Mouse (Mus musculus): ENCODE data around the gene Phc3. TPM values are rescaled to one million over a fixed set of nuclear protein-coding genes. Genes with fewer than 3 reads are reported as not detected.

The Phc3 gene
- 62.1 and 75.8 TPM in 2 replicates for polyA plus RNA-seq (2012; rRNA removed)

DNA sequence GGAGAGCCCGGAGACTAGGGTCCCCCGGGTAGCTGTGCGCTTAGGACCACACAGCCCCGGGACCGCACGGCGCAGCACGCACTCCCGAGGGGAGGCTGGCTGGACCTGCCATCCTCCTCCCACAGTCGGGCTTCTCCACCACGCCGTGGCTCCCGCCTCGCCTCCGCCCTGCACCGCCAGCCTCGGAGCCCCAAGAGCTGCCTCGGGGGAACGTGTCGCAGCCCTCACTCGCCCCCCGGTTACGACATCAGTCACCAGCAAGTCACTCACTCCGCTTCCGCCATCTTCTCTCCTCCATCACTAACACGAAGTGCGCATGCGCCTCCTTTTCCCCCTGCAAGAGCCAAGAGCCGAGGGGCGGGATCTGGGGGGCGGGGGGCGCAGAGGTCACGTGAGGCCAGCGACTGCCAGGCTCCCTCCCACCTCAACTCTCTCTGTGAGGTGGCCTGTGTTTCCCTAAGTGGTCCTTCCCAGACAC, at the start of gene Phc3:
Phc3 (minus strand) TSS at position 312 of the 478 bp plus-strand sequence.
- Histone ChIP-seq H3K4me3 (ENCODE audit: control insufficient read depth, insufficient read depth, low read length) (peak within 1 kb of the TSS; percentile 60), H3K27ac (ENCODE audit: control insufficient read depth, insufficient read depth, low read length) (peak within 1 kb of the TSS; percentile 7; the same call in 1 of the 2 replicates), H3K36me3 (ENCODE audit: control insufficient read depth, insufficient read depth, low read length) (peaks cover 10% of the 10 kb centered on the region; the same call in 1 of the 2 replicates), H3K27me3 (ENCODE audit: control insufficient read depth, insufficient read depth, low read length) (no peaks in the 10 kb centered on the region), H3K4me1 (replicated peaks; ENCODE audit: control insufficient read depth, insufficient read depth, low read length) (peaks cover 5% of the 10 kb centered on the region)
- peak; percentile 91 for DNase-seq
- under 1% methylated on average over 34 of the region's 34 CpGs for WGBS
- no peak for TF ChIP-seq CTCF (IDR thresholded peaks at IDR 0.05; ENCODE audit: borderline replicate concordance, control insufficient read depth, extremely low read depth, insufficient read depth, low read length, poor library complexity)
- peak; percentile 74; the same call in 1 of the 2 replicates for TF ChIP-seq POLR2A (IDR thresholded peaks at IDR 0.05; ENCODE audit: control insufficient read depth, extremely low read depth, insufficient read depth, low read length, poor library complexity)

DNA sequence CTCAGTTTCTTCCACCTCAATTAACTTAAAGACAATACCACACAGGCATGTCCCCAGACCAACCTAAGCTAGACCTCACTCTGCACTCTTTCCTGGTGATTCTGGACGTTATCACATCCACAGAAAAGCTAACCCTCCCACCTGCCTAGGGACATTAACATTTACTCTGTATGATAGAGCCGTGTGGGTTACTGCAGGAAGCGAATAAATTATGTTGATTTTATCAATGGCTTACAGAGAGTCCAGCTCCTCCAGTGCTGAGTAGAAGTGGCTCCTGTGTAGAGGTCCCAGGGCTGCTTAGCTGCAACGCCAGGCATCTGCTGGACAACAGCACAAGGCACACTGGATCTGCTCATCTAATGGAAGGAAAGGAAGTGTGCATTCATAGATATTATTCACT, 48.4 kb upstream of the Phc3 start:
- Histone ChIP-seq H3K4me3 (ENCODE audit: control insufficient read depth, insufficient read depth, low read length) (no peak overlapping the region), H3K4me1 (replicated peaks; ENCODE audit: control insufficient read depth, insufficient read depth, low read length) (peaks cover 4% of the 10 kb centered on the region; the same call in 1 of the 2 replicates), H3K27me3 (ENCODE audit: control insufficient read depth, insufficient read depth, low read length) (no peaks in the 10 kb centered on the region), H3K36me3 (ENCODE audit: control insufficient read depth, insufficient read depth, low read length) (no peaks in the 10 kb centered on the region), H3K27ac (ENCODE audit: control insufficient read depth, insufficient read depth, low read length) (no peak overlapping the region)
- WGBS = 87% methylated on average over 4 of the region's 4 CpGs
- no peak for DNase-seq
- TF ChIP-seq CTCF (IDR thresholded peaks at IDR 0.05; ENCODE audit: borderline replicate concordance, control insufficient read depth, extremely low read depth, insufficient read depth, low read length, poor library complexity) (no peak), POLR2A (IDR thresholded peaks at IDR 0.05; ENCODE audit: control insufficient read depth, extremely low read depth, insufficient read depth, low read length, poor library complexity) (no peak)

DNA sequence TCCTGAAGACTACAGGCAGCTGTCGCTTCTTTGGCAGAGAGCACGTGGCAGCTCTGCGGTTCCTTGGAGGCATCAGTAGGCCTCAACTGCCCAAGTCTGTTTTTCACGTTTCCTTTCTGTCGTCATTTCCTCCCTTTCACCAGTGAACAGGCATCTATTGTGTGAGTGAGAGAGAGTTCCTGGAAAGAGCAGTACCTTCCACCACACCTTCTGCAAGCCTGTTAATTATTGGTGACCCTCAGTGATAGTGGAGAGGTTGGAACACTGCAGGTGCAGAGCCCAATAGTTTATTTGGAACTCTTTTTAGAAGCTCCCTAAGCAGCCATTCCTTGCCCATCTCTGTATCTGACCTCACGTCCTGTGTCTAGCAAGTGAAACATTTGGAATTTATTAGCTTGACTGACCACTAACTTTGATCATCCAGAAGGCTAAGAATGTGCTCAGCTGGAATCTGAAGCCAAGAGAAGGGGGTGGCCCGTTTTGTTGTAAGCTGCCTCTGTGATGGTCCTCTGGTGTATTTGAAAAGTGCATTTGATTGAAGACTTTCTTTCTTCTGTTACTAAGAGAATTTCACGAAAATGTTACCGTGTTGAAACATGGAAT, 47.5 kb upstream of the Phc3 start:
- WGBS = 75% methylated on average over 9 of the region's 9 CpGs
- Histone ChIP-seq H3K36me3 (ENCODE audit: control insufficient read depth, insufficient read depth, low read length) (no peaks in the 10 kb centered on the region), H3K4me3 (ENCODE audit: control insufficient read depth, insufficient read depth, low read length) (no peak overlapping the region), H3K4me1 (replicated peaks; ENCODE audit: control insufficient read depth, insufficient read depth, low read length) (peaks cover 4% of the 10 kb centered on the region; the same call in 1 of the 2 replicates), H3K27me3 (ENCODE audit: control insufficient read depth, insufficient read depth, low read length) (no peaks in the 10 kb centered on the region), H3K27ac (ENCODE audit: control insufficient read depth, insufficient read depth, low read length) (no peak overlapping the region)
- TF ChIP-seq POLR2A (IDR thresholded peaks at IDR 0.05; ENCODE audit: control insufficient read depth, extremely low read depth, insufficient read depth, low read length, poor library complexity) (no peak), CTCF (IDR thresholded peaks at IDR 0.05; ENCODE audit: borderline replicate concordance, control insufficient read depth, extremely low read depth, insufficient read depth, low read length, poor library complexity) (no peak)
- no peak for DNase-seq

DNA sequence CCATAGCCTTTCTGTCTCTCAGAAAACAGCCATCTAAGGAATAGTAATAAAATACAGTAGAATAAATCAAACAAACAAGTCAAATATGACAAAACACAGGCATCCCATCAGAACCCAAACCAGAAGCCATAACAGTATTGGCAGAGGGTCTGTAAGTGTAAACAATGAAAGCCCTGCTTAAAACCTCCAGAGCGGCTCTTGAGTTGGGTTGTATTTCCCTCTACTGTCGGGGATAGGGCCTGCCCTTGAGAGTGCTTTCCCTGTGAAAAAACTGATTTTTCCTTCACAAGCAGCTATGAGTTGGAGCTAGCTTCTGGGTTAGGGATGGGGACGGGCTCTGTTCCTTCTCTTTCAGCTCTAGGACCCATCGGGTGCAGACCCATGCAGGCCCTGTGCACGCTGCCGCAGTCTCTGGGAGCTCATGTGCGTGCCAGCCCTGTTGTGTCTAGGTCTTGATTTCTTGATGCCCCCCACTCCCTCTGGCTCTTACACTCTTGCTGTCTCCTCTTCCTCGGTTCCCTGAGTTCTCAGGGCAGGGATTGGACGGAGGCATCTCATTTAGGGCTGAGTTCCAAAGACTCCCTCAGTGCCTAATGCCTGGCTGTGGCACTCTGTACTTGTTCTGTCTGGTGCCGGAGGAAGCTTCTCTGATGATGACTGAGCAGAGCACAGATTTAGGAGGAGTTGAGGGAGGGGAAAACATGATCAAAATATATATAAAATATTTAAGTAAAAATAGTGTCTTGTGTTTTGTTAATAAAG, 46.6 kb upstream of the Phc3 start:
- no peak overlapping the region for H3K27ac ChIP-seq (ENCODE audit: control insufficient read depth, insufficient read depth, low read length)
- DNase-seq = no peak

DNA sequence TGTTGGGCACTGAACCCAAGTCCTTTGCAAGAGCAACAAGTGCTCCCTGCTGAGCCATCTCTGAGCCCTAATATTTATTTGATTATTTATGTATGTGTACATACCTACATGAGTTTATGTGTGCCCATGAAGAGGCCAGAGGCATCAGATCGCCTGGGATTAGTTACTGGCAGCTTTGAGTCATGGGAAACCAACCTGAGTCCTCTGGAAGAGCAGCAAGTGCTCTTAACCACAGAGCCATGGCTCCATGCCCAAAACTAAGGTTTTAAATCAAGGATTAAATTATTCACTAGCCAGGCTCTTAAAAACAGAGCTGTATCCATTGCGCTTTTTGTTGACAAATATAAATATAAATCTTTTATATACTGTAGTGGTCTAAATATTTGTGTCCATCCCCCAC, 45.2 kb upstream of the Phc3 start:
- Histone ChIP-seq H3K27ac (ENCODE audit: control insufficient read depth, insufficient read depth, low read length) (no peak overlapping the region), H3K27me3 (ENCODE audit: control insufficient read depth, insufficient read depth, low read length) (no peaks in the 10 kb centered on the region), H3K4me3 (ENCODE audit: control insufficient read depth, insufficient read depth, low read length) (no peak overlapping the region), H3K36me3 (ENCODE audit: control insufficient read depth, insufficient read depth, low read length) (no peaks in the 10 kb centered on the region), H3K4me1 (replicated peaks; ENCODE audit: control insufficient read depth, insufficient read depth, low read length) (peaks cover 4% of the 10 kb centered on the region; the same call in 1 of the 2 replicates)
- TF ChIP-seq POLR2A (IDR thresholded peaks at IDR 0.05; ENCODE audit: control insufficient read depth, extremely low read depth, insufficient read depth, low read length, poor library complexity) (no peak), CTCF (IDR thresholded peaks at IDR 0.05; ENCODE audit: borderline replicate concordance, control insufficient read depth, extremely low read depth, insufficient read depth, low read length, poor library complexity) (no peak)
- no peak for DNase-seq
- 85% methylated on average over 2 of the region's 2 CpGs for WGBS

More for the DNA sequence above, 46.6 kb upstream of the Phc3 start:
- Histone ChIP-seq H3K27me3 (ENCODE audit: control insufficient read depth, insufficient read depth, low read length) (no peaks in the 10 kb centered on the region), H3K4me3 (ENCODE audit: control insufficient read depth, insufficient read depth, low read length) (no peak overlapping the region), H3K4me1 (replicated peaks; ENCODE audit: control insufficient read depth, insufficient read depth, low read length) (peaks cover 4% of the 10 kb centered on the region; the same call in 1 of the 2 replicates), H3K36me3 (ENCODE audit: control insufficient read depth, insufficient read depth, low read length) (no peaks in the 10 kb centered on the region)
- TF ChIP-seq POLR2A (IDR thresholded peaks at IDR 0.05; ENCODE audit: control insufficient read depth, extremely low read depth, insufficient read depth, low read length, poor library complexity) (no peak), CTCF (IDR thresholded peaks at IDR 0.05; ENCODE audit: borderline replicate concordance, control insufficient read depth, extremely low read depth, insufficient read depth, low read length, poor library complexity) (no peak)
- 95% methylated on average over 10 of the region's 10 CpGs for WGBS

DNA sequence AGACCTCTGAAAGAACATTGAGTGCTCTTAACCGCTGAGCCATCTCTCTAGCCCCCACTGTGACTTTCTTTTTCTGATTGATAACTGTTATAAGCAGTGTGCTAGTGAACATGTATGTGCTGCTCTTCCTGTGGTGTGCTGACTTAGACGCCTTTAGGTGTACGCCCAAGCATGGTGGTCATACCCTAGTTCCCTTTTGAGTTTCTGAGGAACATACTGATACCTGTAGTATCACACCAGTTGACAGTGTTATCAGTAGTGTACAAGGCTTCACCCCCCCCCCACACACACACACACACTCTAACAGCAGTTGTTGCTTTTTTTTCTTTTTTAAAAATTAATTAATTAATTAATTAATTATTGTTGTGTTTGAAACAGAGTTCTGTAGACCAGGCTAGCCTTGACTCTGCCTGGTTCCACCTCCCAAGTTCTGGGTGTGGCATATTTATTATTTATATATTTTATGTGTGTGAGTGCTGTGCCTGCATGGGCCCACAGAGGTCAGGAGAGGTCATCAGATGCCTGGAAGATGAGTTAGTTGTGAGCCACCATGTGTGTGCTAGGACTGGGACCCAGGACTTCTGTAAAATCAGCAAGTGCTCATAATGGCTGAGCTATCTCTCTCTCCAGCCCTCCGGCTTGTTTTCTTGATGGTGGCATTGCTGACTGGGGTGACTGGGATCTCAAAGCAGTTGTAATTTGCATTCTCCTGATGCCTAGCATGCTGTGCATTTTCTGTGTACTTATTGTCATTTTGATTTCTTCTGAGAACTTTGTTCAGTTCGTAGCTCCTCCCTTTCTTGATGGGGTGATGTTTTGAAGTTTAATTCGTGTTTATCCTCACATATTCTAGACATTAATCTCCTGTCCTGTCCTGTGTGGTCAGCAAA, 35.4 kb upstream of the Phc3 start:
- Histone ChIP-seq H3K27me3 (ENCODE audit: control insufficient read depth, insufficient read depth, low read length) (no peaks in the 10 kb centered on the region), H3K4me1 (replicated peaks; ENCODE audit: control insufficient read depth, insufficient read depth, low read length) (peaks cover 7% of the 10 kb centered on the region), H3K4me3 (ENCODE audit: control insufficient read depth, insufficient read depth, low read length) (no peak overlapping the region), H3K27ac (ENCODE audit: control insufficient read depth, insufficient read depth, low read length) (no peak overlapping the region), H3K36me3 (ENCODE audit: control insufficient read depth, insufficient read depth, low read length) (no peaks in the 10 kb centered on the region)
- no peak for DNase-seq
- no peak for TF ChIP-seq CTCF (IDR thresholded peaks at IDR 0.05; ENCODE audit: borderline replicate concordance, control insufficient read depth, extremely low read depth, insufficient read depth, low read length, poor library complexity)
- no peak for TF ChIP-seq POLR2A (IDR thresholded peaks at IDR 0.05; ENCODE audit: control insufficient read depth, extremely low read depth, insufficient read depth, low read length, poor library complexity)
- 88% methylated on average over 6 of the region's 6 CpGs for WGBS

Measured in thymus, adult 2 months (tissue).